Mouse (Mus musculus): Measurements from ENCODE around the gene Cobl.

GRCm38 (mm10) chr11:12435905-12436304 is 28.9 kb downstream of the Cobl start:
- TF ChIP-seq GATA1 (IDR thresholded peaks at IDR 0.05; ENCODE audit: low read length) (no peak), TAL1 (IDR thresholded peaks at IDR 0.05; ENCODE audit: low read length) (no peak)
